Mouse (Mus musculus) CH12.LX (cell line): ENCODE measurements around the gene Fra10ac1.

Experiments
- CTCF ChIP-seq, 2 experiments: IDR thresholded peaks in 1 of 2; conservative IDR thresholded peaks in 1 of 2; 2 replicates each; pipeline ENCODE4 v1.5.1; 2011 to 2012; ENCODE audit warnings: low read depth in 2 of 2, low read length in 2 of 2, improper control_type of control experiment in 1 of 2, inconsistent platforms in 1 of 2, mild to moderate bottlenecking in 1 of 2, moderate library complexity in 1 of 2
- EP300 ChIP-seq: IDR thresholded peaks from 2 replicates; pipeline ENCODE4 v1.6.1; 2011; ENCODE audit warnings: low read length, improper control_type of control experiment
- MXI1 ChIP-seq: IDR thresholded peaks from 2 replicates; pipeline ENCODE4 v1.6.1; 2011; ENCODE audit warnings: mild to moderate bottlenecking, low read depth, low read length, improper control_type of control experiment
- MYC ChIP-seq: IDR thresholded peaks from 2 replicates; pipeline ENCODE4 v1.6.1; 2011; ENCODE audit warnings: low read depth, mild to moderate bottlenecking, improper control_type of control experiment, low read length
- POLR2A ChIP-seq: IDR thresholded peaks from 2 replicates; pipeline ENCODE4 v1.6.1; 2011; ENCODE audit warnings: low read depth, mild to moderate bottlenecking, improper control_type of control experiment, low read length
- ZNF384 ChIP-seq: IDR thresholded peaks from 2 replicates; pipeline ENCODE4 v1.6.1; 2012; ENCODE audit warnings: low read depth, low read length, improper control_type of control experiment, inconsistent platforms

DNA sequence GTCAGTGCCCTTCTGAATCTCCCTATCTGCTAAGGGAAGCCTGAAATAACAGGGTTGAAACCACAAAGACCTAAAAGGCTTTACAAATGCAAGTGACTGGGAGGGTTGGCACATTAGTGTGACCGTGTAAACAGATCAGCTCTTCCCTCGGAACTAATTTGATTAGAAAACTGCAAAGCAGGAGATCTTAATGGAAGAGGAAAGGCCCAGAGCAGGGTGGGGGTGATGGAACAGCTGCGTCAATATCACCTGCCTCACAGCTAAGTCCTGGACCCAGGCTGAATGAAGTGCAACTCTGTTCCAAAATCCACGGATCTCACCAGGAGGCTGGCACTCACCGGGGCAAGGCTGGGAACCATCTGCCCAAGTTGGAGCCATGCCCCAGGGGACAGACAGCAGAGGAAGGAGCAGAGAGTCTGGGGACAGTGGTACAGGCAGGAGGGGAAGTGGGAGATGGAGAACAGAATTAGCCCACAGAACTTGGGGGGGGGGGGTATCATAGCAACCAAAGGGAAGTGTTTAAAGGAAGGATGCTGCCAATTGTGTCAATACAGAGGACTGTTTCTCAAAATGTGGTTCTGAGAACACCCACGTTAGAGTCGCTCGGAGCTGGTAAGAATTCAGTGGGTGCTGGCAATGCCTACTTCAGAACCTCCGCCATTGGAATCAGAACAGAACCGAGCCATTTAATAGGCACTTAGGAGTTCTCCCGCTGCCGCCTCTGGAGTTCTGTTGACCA, 14.4 kb upstream of the Fra10ac1 start:
- TF ChIP-seq MYC, result no peak
- no peak for TF ChIP-seq EP300
- no peak for TF ChIP-seq POLR2A
- no peak for TF ChIP-seq CTCF (conservative IDR thresholded peaks at IDR 0.05 in 1 of 2, IDR thresholded peaks at IDR 0.05 in 1 of 2; ENCODE audit: low read depth in 2 of 2, low read length in 2 of 2)
- no peak for TF ChIP-seq MXI1
- no peak for TF ChIP-seq ZNF384
